Mouse (Mus musculus) gastrocnemius, postnatal 4 days (tissue): Measurements from ENCODE around the gene Tbc1d8b. TPM values are rescaled to one million over a fixed set of nuclear protein-coding genes. Genes with fewer than 3 reads are reported as not detected.

ENCODE experiments used
- DNase-seq, 2 experiments: peaks; one replicate each; pipeline ENCODE4 v3.0.0; 2021 to 2022; ENCODE audit warnings: low spot score in 2 of 2, mixed read lengths in 2 of 2
- total RNA-seq, 2 experiments: library from RNA; stranded (reverse); gene quantifications; 2 replicates each; pipeline ENCODE4 v1.2.3; 2021

Tbc1d8b gene
- total RNA-seq, 2 experiments from 2014 or later: 6.8 to 10.0 TPM

- DNase-seq: no peak
These were observed 94.1 kb downstream of the Tbc1d8b start for GRCm38 (mm10) chrX:139778886-139779285.

GRCm38 (mm10) chrX:139779401-139779800 is 94.6 kb downstream of the Tbc1d8b start:
- DNase-seq: no peak

GRCm38 (mm10) chrX:139780988-139781387 is 96.2 kb downstream of the Tbc1d8b start:
- no peak for DNase-seq

- DNase-seq: no peak
These were observed 96.8 kb downstream of the Tbc1d8b start for GRCm38 (mm10) chrX:139781563-139781962.

GRCm38 (mm10) chrX:139782278-139783044 is 97.7 kb downstream of the Tbc1d8b start, which contains the start of gene Ripply1:
Ripply1 (minus strand) TSS chrX:139782353.
- DNase-seq: no peak

GRCm38 (mm10) chrX:139783045-139783422 is 98.2 kb downstream of the Tbc1d8b start:
- peak in 1 of 2 experiments; percentile 40 for DNase-seq

GRCm38 (mm10) chrX:139785764-139786163 is 101.0 kb downstream of the Tbc1d8b start:
- DNase-seq: no peak

- DNase-seq: no peak
These were observed 109.5 kb downstream of the Tbc1d8b start for GRCm38 (mm10) chrX:139794072-139794845.

- DNase-seq: no peak
These were observed 111.2 kb downstream of the Tbc1d8b start for GRCm38 (mm10) chrX:139796037-139796436.

GRCm38 (mm10) chrX:139797875-139798274 is 113.1 kb downstream of the Tbc1d8b start:
- no peak for DNase-seq

- no peak for DNase-seq
These were observed 115.2 kb downstream of the Tbc1d8b start for GRCm38 (mm10) chrX:139799953-139800352.

GRCm38 (mm10) chrX:139800406-139800878 is 115.6 kb downstream of the Tbc1d8b start, which contains the start of gene Cldn2:
Cldn2 (plus strand) TSS chrX:139800828.
- DNase-seq: no peak

Other genes starting within 250 kb of the Tbc1d8b start
- gene D330045A20Rik, start 204.6 kb upstream of the Tbc1d8b start, total RNA-seq: 1 to 10 TPM in 1 of 2 experiments, under 1 TPM in 1; 0.66 to 1.2 TPM
- gene Rnf128, start 121.7 kb upstream of the Tbc1d8b start, total RNA-seq: 10 to 100 TPM; 15.2 to 15.3 TPM
- not detected for gene Gm15013, start 29.5 kb downstream of the Tbc1d8b start, total RNA-seq
- 1 to 10 TPM; 2.8 to 3.7 TPM for gene Ripply1, start 97.4 kb downstream of the Tbc1d8b start, total RNA-seq
- 1 to 10 TPM; 2.5 to 2.8 TPM for gene Cldn2, start 115.8 kb downstream of the Tbc1d8b start, total RNA-seq
- gene Morc4, start 186.7 kb downstream of the Tbc1d8b start, total RNA-seq: 10 to 100 TPM; 35.4 to 35.6 TPM